Mouse (Mus musculus): Measurements from ENCODE around the gene Palld. TPM values are rescaled to one million over a fixed set of nuclear protein-coding genes. Genes with fewer than 3 reads are reported as not detected.

Palld gene
- polyA plus RNA-seq, 1 experiment: 63.6 TPM

- Histone ChIP-seq H3K36me3 (ENCODE audit: control insufficient read depth, insufficient read depth, low read length, poor library complexity, severe bottlenecking) (peaks cover under 1% of the 10 kb centered on the region; the same call in 1 of the 2 replicates), H3K27ac (ENCODE audit: insufficient read depth, low read length) (peak overlapping the region; percentile 54; the same call in 1 of the 2 replicates), H3K9ac (ENCODE audit: low read depth, poor library complexity, severe bottlenecking) (peak overlapping the region; percentile 52), H3K9me3 (replicated peaks; ENCODE audit: control insufficient read depth, insufficient read depth, low read length, poor library complexity, severe bottlenecking) (no peaks in the 10 kb centered on the region), H3K27me3 (ENCODE audit: control insufficient read depth, insufficient read depth, low read length, poor library complexity, severe bottlenecking) (no peaks in the 10 kb centered on the region), H3K4me1 (ENCODE audit: control insufficient read depth, insufficient read depth, low read length) (no peaks in the 10 kb centered on the region), H3K4me3 (ENCODE audit: low read depth, low read length) (peak overlapping the region; percentile 51)
- TF ChIP-seq POLR2A (IDR thresholded peaks at IDR 0.05; ENCODE audit: insufficient read depth, low read length) (no peak), EP300 (IDR thresholded peaks at IDR 0.05; ENCODE audit: insufficient read depth, low read depth, low read length) (peak; percentile 75), CTCF (IDR thresholded peaks at IDR 0.05; ENCODE audit: low read depth, low read length) (peak; percentile 34)
Measured at GRCm38 (mm10) chr8:61533356-61533926, 369.0 kb downstream of the Palld start.

DNA sequence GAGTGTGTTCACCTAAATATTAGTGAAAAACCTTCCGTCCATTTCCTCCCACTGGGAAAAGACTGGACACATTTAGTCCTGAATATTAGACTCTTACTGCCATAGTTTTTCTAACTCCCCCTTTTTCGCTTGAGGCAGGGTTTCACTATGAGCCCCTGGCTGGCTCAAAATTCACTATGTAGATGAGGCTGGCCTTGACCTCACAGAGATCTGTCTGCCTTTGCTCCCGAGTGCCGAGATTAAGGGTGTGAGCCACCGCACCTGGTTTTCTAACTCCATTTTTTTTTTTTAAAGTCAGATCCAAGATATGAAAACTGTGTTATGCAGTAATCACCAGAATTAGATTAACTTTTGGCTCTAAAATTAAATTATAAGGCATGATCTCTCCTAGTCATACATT lies 369.7 kb downstream of the Palld start:
- no peak for TF ChIP-seq CTCF (IDR thresholded peaks at IDR 0.05; ENCODE audit: low read depth, low read length)
- no peak for TF ChIP-seq POLR2A (IDR thresholded peaks at IDR 0.05; ENCODE audit: insufficient read depth, low read length)
- TF ChIP-seq EP300 (IDR thresholded peaks at IDR 0.05; ENCODE audit: insufficient read depth, low read depth, low read length): no peak
- H3K27me3 ChIP-seq (ENCODE audit: control insufficient read depth, insufficient read depth, low read length, poor library complexity, severe bottlenecking): no peaks in the 10 kb centered on the region
- no peaks in the 10 kb centered on the region for H3K9me3 ChIP-seq (replicated peaks; ENCODE audit: control insufficient read depth, insufficient read depth, low read length, poor library complexity, severe bottlenecking)
- H3K27ac ChIP-seq (ENCODE audit: insufficient read depth, low read length): 0 out of 2 replicates have a peak overlapping the region, but pooled peaks have one; percentile 12
- peak overlapping the region; percentile 12 for H3K9ac ChIP-seq (ENCODE audit: low read depth, poor library complexity, severe bottlenecking)
- H3K36me3 ChIP-seq (ENCODE audit: control insufficient read depth, insufficient read depth, low read length, poor library complexity, severe bottlenecking): peaks cover 7% of the 10 kb centered on the region
- H3K4me1 ChIP-seq (ENCODE audit: control insufficient read depth, insufficient read depth, low read length): no peaks in the 10 kb centered on the region
- peak overlapping the region; percentile 29 for H3K4me3 ChIP-seq (ENCODE audit: low read depth, low read length)

DNA sequence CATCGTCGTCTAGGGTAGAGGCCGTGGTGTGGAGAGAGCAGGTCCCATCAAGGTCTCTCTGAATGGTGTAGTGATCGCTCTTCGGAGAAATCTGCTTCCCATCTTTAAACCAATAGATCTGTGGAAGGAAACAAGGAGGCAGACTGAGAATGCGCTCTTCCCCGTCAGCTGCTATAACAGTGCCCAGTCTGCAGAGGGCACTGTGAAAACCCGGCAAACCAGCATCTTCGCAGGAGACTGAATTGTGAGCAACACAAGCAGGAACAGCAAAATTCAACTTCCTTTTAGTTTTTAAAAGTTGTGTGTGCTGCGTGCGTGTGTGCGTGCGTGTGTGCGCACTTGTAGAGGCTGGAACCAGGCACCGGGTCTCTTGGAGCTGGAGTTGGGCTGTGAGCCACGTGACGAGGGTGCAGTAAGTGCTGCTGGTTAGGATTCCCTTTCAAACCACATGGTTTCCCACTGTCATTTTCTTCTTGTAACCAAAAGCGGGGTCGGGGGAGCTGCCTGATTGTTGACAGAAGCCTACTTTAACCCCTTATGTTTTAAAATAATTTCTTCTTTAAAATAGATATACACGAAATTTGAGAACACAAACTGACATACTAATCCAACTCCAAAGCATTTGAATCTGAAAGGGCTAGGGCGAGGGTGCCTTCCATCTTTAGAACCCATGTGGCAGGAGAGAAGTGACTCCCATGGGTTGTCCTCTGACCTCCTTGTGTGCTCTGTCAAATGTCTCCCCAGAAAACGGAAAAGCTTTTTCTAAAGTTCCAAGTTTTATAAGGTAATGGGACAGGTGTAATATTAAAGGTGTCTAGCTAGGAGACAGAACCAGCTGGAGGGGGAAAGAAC lies 370.3 kb downstream of the Palld start:
- TF ChIP-seq CTCF (IDR thresholded peaks at IDR 0.05; ENCODE audit: low read depth, low read length): peak; percentile 64
- no peak for TF ChIP-seq POLR2A (IDR thresholded peaks at IDR 0.05; ENCODE audit: insufficient read depth, low read length)
- TF ChIP-seq EP300 (IDR thresholded peaks at IDR 0.05; ENCODE audit: insufficient read depth, low read depth, low read length): no peak
- H3K36me3 ChIP-seq (ENCODE audit: control insufficient read depth, insufficient read depth, low read length, poor library complexity, severe bottlenecking): peaks cover 9% of the 10 kb centered on the region
- no peaks in the 10 kb centered on the region for H3K27me3 ChIP-seq (ENCODE audit: control insufficient read depth, insufficient read depth, low read length, poor library complexity, severe bottlenecking)
- H3K9me3 ChIP-seq (replicated peaks; ENCODE audit: control insufficient read depth, insufficient read depth, low read length, poor library complexity, severe bottlenecking): no peaks in the 10 kb centered on the region
- H3K4me3 ChIP-seq (ENCODE audit: low read depth, low read length): peak overlapping the region; percentile 52
- no peaks in the 10 kb centered on the region for H3K4me1 ChIP-seq (ENCODE audit: control insufficient read depth, insufficient read depth, low read length)
- peak overlapping the region; percentile 12 for H3K9ac ChIP-seq (ENCODE audit: low read depth, poor library complexity, severe bottlenecking)
- 0 out of 2 replicates have a peak overlapping the region, but pooled peaks have one; percentile 36 for H3K27ac ChIP-seq (ENCODE audit: insufficient read depth, low read length)

- H3K4me1 ChIP-seq (ENCODE audit: control insufficient read depth, insufficient read depth, low read length): no peaks in the 10 kb centered on the region
- TF ChIP-seq EP300 (IDR thresholded peaks at IDR 0.05; ENCODE audit: insufficient read depth, low read depth, low read length) (no peak), CTCF (IDR thresholded peaks at IDR 0.05; ENCODE audit: low read depth, low read length) (no peak), POLR2A (IDR thresholded peaks at IDR 0.05; ENCODE audit: insufficient read depth, low read length) (no peak)
- no peaks in the 10 kb centered on the region for H3K27me3 ChIP-seq (ENCODE audit: control insufficient read depth, insufficient read depth, low read length, poor library complexity, severe bottlenecking)
- no peak overlapping the region for H3K9ac ChIP-seq (ENCODE audit: low read depth, poor library complexity, severe bottlenecking)
- peaks cover 27% of the 10 kb centered on the region for H3K36me3 ChIP-seq (ENCODE audit: control insufficient read depth, insufficient read depth, low read length, poor library complexity, severe bottlenecking)
- no peak overlapping the region for H3K27ac ChIP-seq (ENCODE audit: insufficient read depth, low read length)
- H3K4me3 ChIP-seq (ENCODE audit: low read depth, low read length): no peak overlapping the region
- no peaks in the 10 kb centered on the region for H3K9me3 ChIP-seq (replicated peaks; ENCODE audit: control insufficient read depth, insufficient read depth, low read length, poor library complexity, severe bottlenecking)
Measured at GRCm38 (mm10) chr8:61528642-61529041, 373.8 kb downstream of the Palld start.

DNA sequence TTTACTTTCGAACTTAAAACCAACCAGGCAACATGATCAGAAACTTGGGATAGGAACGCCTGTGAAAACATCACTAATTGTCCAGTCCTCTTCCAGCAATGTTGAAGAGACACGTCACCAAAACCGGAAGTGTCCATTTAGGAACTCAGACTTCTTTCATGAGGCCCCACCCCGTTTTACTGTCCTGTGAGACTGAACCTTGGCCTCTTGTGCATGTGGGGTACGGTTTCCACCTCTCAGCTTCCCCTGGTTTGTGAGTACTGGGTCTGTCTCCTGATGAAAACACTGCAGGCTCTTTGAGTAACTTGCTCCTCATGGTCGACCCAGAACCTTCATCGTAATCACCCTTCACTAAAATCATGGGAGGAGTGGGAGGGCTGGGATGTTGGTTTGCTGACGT lies 374.3 kb downstream of the Palld start:
- Histone ChIP-seq H3K9ac (ENCODE audit: low read depth, poor library complexity, severe bottlenecking) (no peak overlapping the region), H3K9me3 (replicated peaks; ENCODE audit: control insufficient read depth, insufficient read depth, low read length, poor library complexity, severe bottlenecking) (no peaks in the 10 kb centered on the region), H3K27ac (ENCODE audit: insufficient read depth, low read length) (no peak overlapping the region), H3K4me3 (ENCODE audit: low read depth, low read length) (no peak overlapping the region), H3K27me3 (ENCODE audit: control insufficient read depth, insufficient read depth, low read length, poor library complexity, severe bottlenecking) (no peaks in the 10 kb centered on the region), H3K36me3 (ENCODE audit: control insufficient read depth, insufficient read depth, low read length, poor library complexity, severe bottlenecking) (peaks cover 27% of the 10 kb centered on the region), H3K4me1 (ENCODE audit: control insufficient read depth, insufficient read depth, low read length) (no peaks in the 10 kb centered on the region)
- TF ChIP-seq CTCF (IDR thresholded peaks at IDR 0.05; ENCODE audit: low read depth, low read length): no peak
- no peak for TF ChIP-seq EP300 (IDR thresholded peaks at IDR 0.05; ENCODE audit: insufficient read depth, low read depth, low read length)

DNA sequence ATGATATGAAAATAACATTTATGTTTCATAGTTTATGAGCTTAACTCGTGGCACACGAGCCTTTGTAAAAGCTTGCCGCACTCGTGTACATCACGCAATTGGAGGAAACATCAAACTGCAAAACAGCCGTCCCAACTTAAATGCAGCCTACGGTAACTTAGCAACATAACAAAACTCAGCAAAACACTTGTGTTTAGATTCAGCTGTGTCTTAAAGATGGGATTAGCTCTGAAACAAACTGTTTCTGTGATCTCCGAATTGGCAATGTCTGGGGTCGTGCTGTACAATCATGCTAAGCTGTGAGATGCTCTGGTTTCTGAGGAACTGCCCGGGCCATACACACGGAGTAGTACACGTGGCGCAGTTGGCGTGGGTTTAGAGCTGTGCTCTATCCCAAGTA lies 375.5 kb downstream of the Palld start:
- no peak overlapping the region for H3K27ac ChIP-seq (ENCODE audit: insufficient read depth, low read length)
- H3K9me3 ChIP-seq (replicated peaks; ENCODE audit: control insufficient read depth, insufficient read depth, low read length, poor library complexity, severe bottlenecking): no peaks in the 10 kb centered on the region
- H3K27me3 ChIP-seq (ENCODE audit: control insufficient read depth, insufficient read depth, low read length, poor library complexity, severe bottlenecking): no peaks in the 10 kb centered on the region
- TF ChIP-seq POLR2A (IDR thresholded peaks at IDR 0.05; ENCODE audit: insufficient read depth, low read length): no peak
- TF ChIP-seq EP300 (IDR thresholded peaks at IDR 0.05; ENCODE audit: insufficient read depth, low read depth, low read length): no peak
- TF ChIP-seq CTCF (IDR thresholded peaks at IDR 0.05; ENCODE audit: low read depth, low read length): no peak
- H3K4me3 ChIP-seq (ENCODE audit: low read depth, low read length): no peak overlapping the region
- no peak overlapping the region for H3K9ac ChIP-seq (ENCODE audit: low read depth, poor library complexity, severe bottlenecking)
- no peaks in the 10 kb centered on the region for H3K4me1 ChIP-seq (ENCODE audit: control insufficient read depth, insufficient read depth, low read length)
- H3K36me3 ChIP-seq (ENCODE audit: control insufficient read depth, insufficient read depth, low read length, poor library complexity, severe bottlenecking): peaks cover 29% of the 10 kb centered on the region

Measured in ES-Bruce4 (cell line).